Comparison of ENCODE assay signal across 16 mouse cellular contexts in genomic region chr4:83425119-83425518, GRCm38 (mm10).
"Had no signal": no experiment of that assay in that cellular context is flagged by ENCODE, and none has a peak within 500 bp of the region (broad histone marks: within the 10 kb centered on the region; RNA-seq: fewer than 3 reads in every experiment).

No protein-coding gene starts in this region.

- H3K9me3 ChIP-seq: neural tube, embryonic 13.5 days; neural tube, embryonic 15.5 days; stomach, embryonic 15.5 days had no signal

- H3K4me1 ChIP-seq: stomach, embryonic 15.5 days had no signal

- H3K4me3 ChIP-seq: neural tube, embryonic 13.5 days; neural tube, embryonic 15.5 days; stomach, embryonic 15.5 days had no signal

- H3K9ac ChIP-seq: neural tube, embryonic 13.5 days; neural tube, embryonic 15.5 days; stomach, embryonic 15.5 days had no signal

- DNase-seq: retina, postnatal 1 day; right cerebral cortex, adult 18-20 months; right cerebral cortex, postnatal 14 days; right cerebral cortex, postnatal 25 days; right cerebral cortex, postnatal 4 days; spleen, adult 18-20 months; thymus, adult 18-20 months; thymus, adult 2 months; thymus, postnatal 14 days; thymus, postnatal 25 days; thymus, postnatal 36 days; thymus, postnatal 4 days had no signal

- H3K4me2 ChIP-seq: neural tube, embryonic 13.5 days; neural tube, embryonic 15.5 days; stomach, embryonic 15.5 days had no signal

- H3K27ac ChIP-seq: neural tube, embryonic 13.5 days; neural tube, embryonic 15.5 days; stomach, embryonic 15.5 days; stomach, postnatal 0 days had no signal

- H3K27me3 ChIP-seq: neural tube, embryonic 13.5 days; neural tube, embryonic 15.5 days; stomach, embryonic 15.5 days had no signal
